Mouse (Mus musculus) hindbrain, postnatal 0 days (tissue): Measurements from ENCODE around the gene Rab3a. TPM values are rescaled to one million over a fixed set of nuclear protein-coding genes. Genes with fewer than 3 reads are reported as not detected.

Experiments
- ATAC-seq: fragments of 200-750 bp; cut with Nextera tagmentation; 2 replicates; pipeline ENCODE4 v1.8.0; 2017; ENCODE audit warnings: mild to moderate bottlenecking, moderate TSS enrichment, moderate library complexity
- DNase-seq: peaks from one replicate; pipeline ENCODE4 v3.0.0-alpha.2; 2015; ENCODE audit warnings: low spot score
- H3K27ac ChIP-seq: fragments of 300-500 bp; sonication (generic); 2 replicates; pipeline ENCODE4 v1.5.1; 2014; ENCODE audit warnings: mild to moderate bottlenecking
- H3K27me3 ChIP-seq: fragments of 300-500 bp; sonication (generic); 2 replicates; pipeline ENCODE4 v1.6.1; 2014; ENCODE audit warnings: low read length, mixed read lengths; ENCODE audit not compliant: insufficient read depth
- H3K36me3 ChIP-seq: fragments of 300-500 bp; sonication (generic); 2 replicates; pipeline ENCODE4 v1.6.1; 2014; ENCODE audit warnings: low read length, mixed read lengths; ENCODE audit not compliant: insufficient read depth
- H3K4me1 ChIP-seq: fragments of 300-500 bp; sonication (generic); 2 replicates; pipeline ENCODE4 v1.6.1; 2014; ENCODE audit warnings: antibody characterized with exemption, low read length, mixed read lengths; ENCODE audit not compliant: insufficient read depth
- H3K4me2 ChIP-seq: fragments of 300-500 bp; sonication (generic); 2 replicates; pipeline ENCODE4 v1.6.1; 2014; ENCODE audit warnings: low read depth, mild to moderate bottlenecking, low read length, moderate library complexity, mixed read lengths
- H3K4me3 ChIP-seq: fragments of 300-500 bp; sonication (generic); 2 replicates; pipeline ENCODE4 v1.5.1; 2014; ENCODE audit warnings: low read length
- H3K9ac ChIP-seq: fragments of 300-500 bp; sonication (generic); replicated peaks from 2 replicates; pipeline ENCODE4 v1.6.1; 2014; ENCODE audit warnings: mild to moderate bottlenecking, low read length, moderate library complexity, mixed read lengths
- H3K9me3 ChIP-seq: fragments of 300-500 bp; sonication (generic); 2 replicates; pipeline ENCODE4 v1.6.1; 2016; ENCODE audit warnings: low read length, mixed read lengths
- CTCF ChIP-seq: IDR thresholded peaks from 2 replicates; pipeline ENCODE4 v1.5.1; 2016; ENCODE audit warnings: antibody characterized with exemption, control low read depth, low read depth
- WGBS: fragments of 180-500 bp; shearing (Covaris S2); extraction: QIAGEN DNeasy Blood & Tissue Kit; methylation state at CpG from one replicate; pipeline ENCODE4 v1.1.7; 2014; 5-methylcytosine and 5-hydroxymethylcytosine counted together
- polyA plus RNA-seq: library from polyadenylated mRNA; unstranded; fragments of >200 nt; fragmentation: Nextera tagmentation; extraction: Ambion mirVana; gene quantifications from 2 replicates; pipeline ENCODE4 v1.2.1, GENCODE M21; 2015
- total RNA-seq: library from RNA; depleted of rRNA; stranded (reverse); fragments of >200 nt; gene quantifications from 2 replicates; pipeline ENCODE4 v1.2.3, GENCODE M21; 2014

Gene Rab3a
- total and polyA plus RNA-seq, 2 experiments from 2014 or later = 693 to 724 TPM

DNA sequence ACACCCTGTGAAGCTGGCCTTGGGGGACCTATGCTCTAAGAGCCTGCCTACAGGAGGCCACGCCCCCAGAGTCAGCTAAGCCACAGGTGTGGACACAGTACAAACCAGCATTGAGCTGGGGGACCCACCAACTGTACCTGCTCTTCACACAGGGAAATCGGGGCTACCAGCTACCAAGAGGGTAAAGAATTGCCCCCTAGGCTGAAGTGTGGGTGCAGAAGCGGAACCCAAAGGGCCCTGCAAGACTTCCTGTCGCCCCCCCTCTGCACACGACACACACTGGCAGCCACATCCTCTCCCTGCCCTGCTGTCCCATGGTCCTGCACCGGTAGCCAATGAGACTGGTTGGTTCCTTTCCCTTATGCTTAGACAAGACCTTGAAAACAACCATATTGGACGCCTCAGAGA lies 36.8 kb downstream of the Rab3a start:
- Histone ChIP-seq H3K27me3 (no peaks in the 10 kb centered on the region), H3K9me3 (no peaks in the 10 kb centered on the region), H3K4me2 (peak overlapping the region; percentile 80), H3K4me3 (no peak overlapping the region), H3K9ac (peak overlapping the region; percentile 75), H3K27ac (no peak overlapping the region), H3K36me3 (peaks cover 9% of the 10 kb centered on the region; the same call in 1 of the 2 replicates), H3K4me1 (peaks cover 12% of the 10 kb centered on the region)
- DNase-seq (no peak), ATAC-seq (no peak)
- TF ChIP-seq CTCF = no peak
- WGBS = 81% methylated on average over 6 of the region's 7 CpGs

DNA sequence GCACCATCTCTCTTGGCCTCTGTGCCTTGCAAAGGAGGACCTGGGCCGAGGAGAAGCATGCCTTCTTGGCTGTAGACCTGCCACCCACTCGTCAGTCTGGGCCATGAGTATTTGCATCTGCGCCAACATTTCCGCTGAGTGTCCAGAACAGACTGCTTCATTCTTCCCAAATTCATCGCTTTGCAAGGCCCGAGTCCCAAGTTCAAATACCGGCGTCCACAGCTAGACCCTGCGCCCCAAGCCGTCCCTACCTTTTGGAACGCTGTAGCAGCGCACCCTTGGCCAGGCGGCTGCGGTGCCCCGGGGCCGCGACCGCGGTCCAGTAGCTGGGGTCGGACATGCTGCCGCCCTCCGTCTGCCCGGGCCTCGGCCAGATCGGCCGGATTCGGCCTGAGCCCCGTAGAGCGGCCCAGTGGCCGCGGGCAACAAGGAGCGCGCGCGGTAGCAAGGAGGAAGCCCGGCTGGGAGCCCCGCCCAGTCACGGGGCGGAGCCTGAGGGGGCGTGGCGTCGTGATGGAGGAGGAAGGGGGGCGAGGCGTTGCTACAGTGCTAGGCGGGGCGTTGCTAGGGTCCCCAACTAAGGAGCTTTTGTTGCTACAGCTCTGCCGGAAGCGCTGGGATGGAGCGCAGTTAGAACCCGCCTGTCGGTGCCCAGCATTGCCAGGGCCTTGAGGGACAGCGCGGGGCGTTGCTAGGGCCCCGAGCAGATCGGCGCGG lies 37.7 kb downstream of the Rab3a start:
- Histone ChIP-seq H3K27ac (peak overlapping the region; percentile 83), H3K36me3 (peaks cover 3% of the 10 kb centered on the region; the same call in 1 of the 2 replicates), H3K27me3 (no peaks in the 10 kb centered on the region), H3K9ac (peak overlapping the region; percentile 75), H3K4me3 (peak overlapping the region; percentile 68), H3K9me3 (no peaks in the 10 kb centered on the region), H3K4me2 (peak overlapping the region; percentile 80), H3K4me1 (peaks cover 12% of the 10 kb centered on the region)
- WGBS = 5% methylated on average over 58 of the region's 58 CpGs
- TF ChIP-seq CTCF = no peak
- DNase-seq = peak; percentile 98
- peak; percentile 87 for ATAC-seq

GRCm38 (mm10) chr8:70792700-70793099 lies 38.2 kb downstream of the Rab3a start:
- H3K27me3 ChIP-seq = no peaks in the 10 kb centered on the region
- peak overlapping the region; percentile 68 for H3K4me3 ChIP-seq
- WGBS = 2% methylated on average over 20 of the region's 20 CpGs
- peak; percentile 37; the same call in 1 of the 2 replicates for TF ChIP-seq CTCF
- no peak for DNase-seq
- H3K4me2 ChIP-seq = peak overlapping the region; percentile 80
- H3K9me3 ChIP-seq = no peaks in the 10 kb centered on the region
- H3K27ac ChIP-seq = peak overlapping the region; percentile 83
- no peak for ATAC-seq
- H3K9ac ChIP-seq = peak overlapping the region; percentile 75
- no peaks in the 10 kb centered on the region; the same call in 1 of the 2 replicates for H3K36me3 ChIP-seq
- H3K4me1 ChIP-seq = peaks cover 14% of the 10 kb centered on the region

DNA sequence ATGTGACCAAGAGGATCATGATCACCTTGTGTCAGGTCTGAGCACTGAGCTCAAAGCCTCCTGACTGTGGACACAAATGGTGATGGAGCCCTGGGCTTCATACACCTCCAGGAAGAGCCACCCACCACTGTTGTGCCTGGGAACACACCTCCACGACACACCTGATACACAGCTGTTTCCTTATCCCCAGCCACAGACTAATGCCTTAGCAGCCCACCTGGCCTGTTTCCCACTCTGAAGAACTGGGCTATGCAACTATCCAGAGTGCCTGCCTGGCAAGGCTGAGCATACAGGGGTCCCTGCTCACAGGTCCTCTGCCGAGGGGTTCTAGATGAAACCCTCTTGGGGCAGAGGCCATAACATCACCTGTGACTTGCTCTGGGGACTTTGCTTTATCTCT lies 39.7 kb downstream of the Rab3a start:
- TF ChIP-seq CTCF = no peak
- H3K9me3 ChIP-seq = no peaks in the 10 kb centered on the region
- no peak overlapping the region for H3K27ac ChIP-seq
- no peak overlapping the region for H3K4me3 ChIP-seq
- WGBS = 91% methylated on average over 2 of the region's 2 CpGs
- H3K9ac ChIP-seq = no peak overlapping the region
- H3K27me3 ChIP-seq = 0 out of 2 replicates have a peak, but pooled peaks cover 1% of the 10 kb centered on the region
- no peak overlapping the region for H3K4me2 ChIP-seq
- H3K4me1 ChIP-seq = peaks cover 22% of the 10 kb centered on the region
- DNase-seq = no peak
- no peak for ATAC-seq
- no peaks in the 10 kb centered on the region for H3K36me3 ChIP-seq

DNA sequence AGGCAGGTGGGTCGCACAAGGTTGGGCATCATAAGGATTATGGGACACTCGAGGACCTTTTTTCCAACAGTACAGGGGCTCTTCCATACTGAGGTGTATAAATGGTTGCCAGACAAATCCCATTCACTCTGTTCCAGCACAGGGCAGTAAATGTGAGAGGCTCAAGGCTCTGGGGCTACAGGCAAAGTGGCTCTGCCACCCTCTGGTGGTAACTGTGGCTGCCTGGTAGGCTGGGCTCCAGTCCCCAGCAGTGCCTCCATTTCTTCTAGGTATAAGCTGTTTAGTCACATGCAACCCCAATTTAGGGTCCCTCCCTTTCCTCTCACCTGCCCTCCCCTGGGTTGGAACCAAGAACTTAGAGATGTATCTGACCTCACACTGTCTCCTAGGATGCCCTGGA lies 40.9 kb downstream of the Rab3a start:
- H3K36me3 ChIP-seq = no peaks in the 10 kb centered on the region
- ATAC-seq (no peak), DNase-seq (no peak)
- H3K4me2 ChIP-seq = no peak overlapping the region
- peak; percentile 57 for TF ChIP-seq CTCF
- no peak overlapping the region for H3K4me3 ChIP-seq
- H3K4me1 ChIP-seq = peaks cover 22% of the 10 kb centered on the region
- 91% methylated on average over 2 of the region's 2 CpGs for WGBS
- no peaks in the 10 kb centered on the region for H3K9me3 ChIP-seq
- 0 out of 2 replicates have a peak, but pooled peaks cover 6% of the 10 kb centered on the region for H3K27me3 ChIP-seq
- H3K9ac ChIP-seq = no peak overlapping the region
- no peak overlapping the region for H3K27ac ChIP-seq

- TF ChIP-seq CTCF = no peak
- H3K27me3 ChIP-seq = 0 out of 2 replicates have a peak, but pooled peaks cover 6% of the 10 kb centered on the region
- no peak for DNase-seq
- ATAC-seq = no peak; the same call in 1 of the 2 replicates
- H3K9ac ChIP-seq = peak overlapping the region; percentile 63
- H3K27ac ChIP-seq = peak overlapping the region; percentile 62; the same call in 1 of the 2 replicates
- peak overlapping the region; percentile 96 for H3K4me2 ChIP-seq
- H3K36me3 ChIP-seq = no peaks in the 10 kb centered on the region
- H3K4me1 ChIP-seq = peaks cover 16% of the 10 kb centered on the region
- no peaks in the 10 kb centered on the region for H3K9me3 ChIP-seq
- peak overlapping the region; percentile 59 for H3K4me3 ChIP-seq
- under 1% methylated on average over 48 of the region's 54 CpGs for WGBS
These were observed 42.1 kb downstream of the Rab3a start for GRCm38 (mm10) chr8:70796403-70797080.
